In genomic region chr2:150607086-150607485, GRCm38 (mm10) we compare ENCODE assay signal across 8 mouse cellular contexts. TPM values are rescaled to one million over a fixed set of nuclear protein-coding genes. Genes with fewer than 3 reads are reported as not detected.
DNase-seq lines count a peak whose midpoint lies in the region; ATAC-seq and TF ChIP-seq lines count a peak whose summit lies in the region.

No protein-coding gene starts in this region.

- peak overlapping the region; percentile 82 for H3K4me2 ChIP-seq in forebrain, embryonic 13.5 days
- H3K4me2 ChIP-seq in limb, embryonic 12.5 days, result peak overlapping the region; percentile 86
- H3K4me2 ChIP-seq in myocyte (ENCODE audit: low read depth), result peak overlapping the region; percentile 86

- no peaks in the 10 kb centered on the region for H3K9me3 ChIP-seq in forebrain, embryonic 13.5 days (replicated peaks)
- no peaks in the 10 kb centered on the region for H3K9me3 ChIP-seq in limb, embryonic 12.5 days

- H3ac ChIP-seq in myocyte (ENCODE audit: control insufficient read depth, insufficient read length), result no peak overlapping the region

- no peak overlapping the region for H3K27ac ChIP-seq in left cerebral cortex, adult 2 months
- H3K27ac ChIP-seq in forebrain, embryonic 13.5 days, result no peak overlapping the region
- H3K27ac ChIP-seq in limb, embryonic 12.5 days, result no peak overlapping the region

- peaks cover 21% of the 10 kb centered on the region for H3K79me2 ChIP-seq in myocyte (ENCODE audit: control insufficient read depth, insufficient read depth)

- no peaks in the 10 kb centered on the region for H3K36me3 ChIP-seq in forebrain, embryonic 13.5 days (ENCODE audit: poor library complexity, severe bottlenecking)
- H3K36me3 ChIP-seq in limb, embryonic 12.5 days, result no peaks in the 10 kb centered on the region
- H3K36me3 ChIP-seq in myocyte (ENCODE audit: control insufficient read depth, insufficient read depth), result no peaks in the 10 kb centered on the region

- H3K4me3 ChIP-seq in left cerebral cortex, adult 2 months, result peak overlapping the region; percentile 56
- H3K4me3 ChIP-seq in forebrain, embryonic 13.5 days, result peak overlapping the region; percentile 89
- 0 out of 2 replicates have a peak overlapping the region, but pooled peaks have one; percentile 87 for H3K4me3 ChIP-seq in limb, embryonic 12.5 days (replicated peaks)
- H3K4me3 ChIP-seq in myocyte, result peak overlapping the region; percentile 64

- 81% methylated on average over 1 of the region's 1 CpGs for WGBS in forebrain, embryonic 13.5 days
- 84% methylated on average over 1 of the region's 1 CpGs for WGBS in limb, embryonic 12.5 days

- no peak for ATAC-seq in forebrain, embryonic 13.5 days
- no peak for ATAC-seq in limb, embryonic 12.5 days (ENCODE audit: insufficient number of reproducible peaks, insufficient read depth, low FRiP score, low TSS enrichment, low read depth)

- H3K27me3 ChIP-seq in forebrain, embryonic 13.5 days, result no peaks in the 10 kb centered on the region
- H3K27me3 ChIP-seq in limb, embryonic 12.5 days, result 0 out of 2 replicates have a peak, but pooled peaks cover 1% of the 10 kb centered on the region
- no peaks in the 10 kb centered on the region for H3K27me3 ChIP-seq in myocyte (ENCODE audit: control insufficient read depth, insufficient read depth, insufficient read length)

- intact Hi-C loops in left cerebral cortex, adult 2 months (cut with DNase I), result loop anchor here (5.0 to 10.0 kb wide), 2 partner anchors 190 to 398 kb away; no protein-coding TSS in a partner anchor
- intact Hi-C loops in left cerebral cortex, postnatal 4 days (cut with DNase I), result no loop called here

- DNase-seq in left cerebral cortex, adult 2 months (ENCODE audit: extremely low spot score in 1 of 2, low spot score in 2 of 2), result no peak
- no peak for DNase-seq in left cerebral cortex, postnatal 4 days
- DNase-seq in B cell, adult 2 months, result no peak
- DNase-seq in retina, embryonic 14.5 days (ENCODE audit: low spot score), result no peak
- no peak for DNase-seq in frontal cortex, adult 2 months (ENCODE audit: extremely low spot score in 1 of 2, low spot score in 1 of 2)

- no peak for TF ChIP-seq CTCF in left cerebral cortex, adult 2 months (IDR thresholded peaks at IDR 0.05)

- H3K9ac ChIP-seq in forebrain, embryonic 13.5 days, result no peak overlapping the region; the same call in 1 of the 2 replicates
- H3K9ac ChIP-seq in limb, embryonic 12.5 days (replicated peaks), result no peak overlapping the region

- TF ChIP-seq POLR2A in myocyte (IDR thresholded peaks at IDR 0.05; ENCODE audit: insufficient read length, low read depth), result no peak

- peaks cover 15% of the 10 kb centered on the region for H3K4me1 ChIP-seq in forebrain, embryonic 13.5 days
- peaks cover 8% of the 10 kb centered on the region for H3K4me1 ChIP-seq in limb, embryonic 12.5 days (replicated peaks)

TF ChIP-seq in myocyte, 11 proteins besides CTCF, POLR2A, EP300 and RAD21:
- no peak for TF ChIP-seq TCF12 (IDR thresholded peaks at IDR 0.05; ENCODE audit: insufficient read depth, poor library complexity, severe bottlenecking)

RNA-seq across cellular contexts. Expression of gene Apmap, which starts 1.3 kb away (rescaled TPM):
- total RNA-seq in left cerebral cortex, adult 2 months (2021), result 10 to 100 TPM; 49.5 to 56.7 TPM
- total RNA-seq in left cerebral cortex, postnatal 4 days (2021), result 10 to 100 TPM; 29.1 to 37.9 TPM
- 37.1 and 40.2 TPM in 2 replicates for polyA plus RNA-seq in forebrain, embryonic 13.5 days (2015; fragmentation: Nextera tagmentation; extraction: Ambion mirVana)
- polyA plus RNA-seq in limb, embryonic 12.5 days (2016; fragmentation: Nextera tagmentation; extraction: Ambion mirVana), result 23.0 and 23.2 TPM in 2 replicates
- polyA plus RNA-seq in myocyte (2012; fragmentation: generic; extraction: Trizol), result 31.4 TPM
- 61.2 TPM in 2 replicates for polyA plus RNA-seq in frontal cortex, adult 2 months (2012; rRNA removed)

RNA-seq across cellular contexts. Expression of gene Cst7, which starts 36.9 kb away (rescaled TPM):
- total RNA-seq in left cerebral cortex, adult 2 months (2021), result not detected
- total RNA-seq in left cerebral cortex, postnatal 4 days (2021), result not detected
- polyA plus RNA-seq in forebrain, embryonic 13.5 days (2015; fragmentation: Nextera tagmentation; extraction: Ambion mirVana), result 0.18 and 0.28 TPM in 2 replicates
- polyA plus RNA-seq in limb, embryonic 12.5 days (2016; fragmentation: Nextera tagmentation; extraction: Ambion mirVana), result 0.29 and 0.37 TPM in 2 replicates
- not detected for polyA plus RNA-seq in myocyte (2012; fragmentation: generic; extraction: Trizol)
- polyA plus RNA-seq in frontal cortex, adult 2 months (2012; rRNA removed), result 0.48 and 1.1 TPM in 2 replicates
